Mouse (Mus musculus): ENCODE measurements around the gene Fryl.
A peak's percentile ranks its signal among the peaks of the same experiment; 100 is the strongest.

Gene Fryl

DNA sequence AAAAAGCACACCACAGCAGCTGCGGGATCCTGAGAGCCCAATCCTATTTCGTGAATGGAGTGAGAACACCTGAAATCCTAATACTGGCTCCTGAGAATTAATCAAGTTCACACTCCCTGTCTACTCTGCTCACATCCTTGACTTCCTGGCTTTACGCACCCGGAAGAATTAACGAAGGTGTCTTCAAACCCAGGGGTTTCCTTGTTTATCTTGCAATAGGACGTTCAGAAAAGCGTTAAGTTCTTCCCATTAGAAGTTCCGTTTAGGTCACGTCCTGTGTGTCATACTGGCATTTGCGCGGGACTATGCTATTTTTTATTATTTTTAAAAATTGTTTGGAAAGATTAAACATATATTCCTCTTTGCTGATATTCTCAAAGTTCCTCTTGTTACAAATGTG is 677 bp upstream of the Fryl start:
- no peak for DNase-seq (ENCODE audit: low spot score)

DNA sequence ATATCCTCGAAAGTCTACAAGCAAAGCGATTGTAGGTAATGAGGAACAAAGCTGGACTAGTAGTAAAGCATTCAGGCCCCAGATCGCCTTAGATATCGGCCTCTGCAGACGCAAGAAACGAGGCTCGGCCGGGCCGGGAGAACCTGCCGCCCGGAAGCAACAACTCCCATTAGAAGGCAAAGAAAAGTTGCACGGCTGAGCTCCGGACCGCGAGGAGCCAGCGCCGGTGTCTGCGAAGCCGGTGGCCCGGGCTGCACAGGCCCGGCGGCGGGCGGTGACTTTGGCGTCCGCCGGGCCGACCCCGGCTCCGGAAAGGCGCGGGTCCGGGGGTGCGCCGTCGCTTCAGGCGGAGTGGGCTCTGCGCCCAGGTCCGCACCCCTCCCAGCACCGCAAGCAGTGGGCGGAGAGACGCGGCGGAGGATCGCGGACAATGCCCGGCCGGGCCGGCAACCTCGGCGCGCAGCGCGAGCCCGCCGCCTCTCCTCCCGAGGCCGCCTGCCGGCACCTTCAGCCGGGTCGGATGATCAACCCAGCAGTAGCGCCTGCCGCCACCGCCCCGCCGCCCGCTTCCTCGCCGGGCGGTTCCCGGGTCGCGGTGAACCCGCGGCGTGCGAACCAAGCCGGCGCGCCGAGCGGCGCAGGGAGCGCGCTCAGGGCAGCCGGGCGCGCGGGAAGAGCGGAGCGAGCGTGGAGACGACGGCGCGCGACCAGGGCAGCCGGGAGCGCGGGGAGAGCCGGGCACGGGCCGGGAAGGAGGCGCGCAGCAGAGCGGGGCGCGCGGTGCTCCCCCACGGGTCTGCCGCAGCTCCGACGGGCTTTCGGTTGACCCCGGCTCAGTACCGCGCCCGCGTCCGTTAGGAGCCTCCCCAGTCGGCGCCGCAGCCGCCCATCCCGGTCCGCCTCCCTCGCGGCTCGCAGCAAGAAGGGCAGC is 833 bp downstream of the Fryl start:
- peak; percentile 56 for DNase-seq (ENCODE audit: low spot score)

DNA sequence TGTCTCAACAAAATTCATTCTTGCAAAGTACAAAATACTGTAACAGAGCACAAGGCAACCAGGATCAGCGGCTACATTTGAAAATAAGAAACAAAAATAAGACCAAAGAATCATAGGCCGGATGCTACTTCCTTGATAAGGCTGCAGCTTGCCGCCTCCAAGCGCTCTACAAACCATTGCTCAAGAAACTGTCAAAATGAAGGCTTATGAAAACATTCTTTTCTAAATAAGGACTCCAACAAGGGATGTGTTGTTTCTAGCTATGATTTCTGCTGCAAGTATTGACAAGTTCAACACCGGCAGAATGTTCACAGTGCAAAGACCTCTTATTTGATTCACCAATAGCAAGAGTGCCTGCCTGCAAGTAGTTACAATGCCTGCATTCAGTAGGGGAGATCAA is 1.8 kb downstream of the Fryl start:
- DNase-seq (ENCODE audit: low spot score) = no peak

DNA sequence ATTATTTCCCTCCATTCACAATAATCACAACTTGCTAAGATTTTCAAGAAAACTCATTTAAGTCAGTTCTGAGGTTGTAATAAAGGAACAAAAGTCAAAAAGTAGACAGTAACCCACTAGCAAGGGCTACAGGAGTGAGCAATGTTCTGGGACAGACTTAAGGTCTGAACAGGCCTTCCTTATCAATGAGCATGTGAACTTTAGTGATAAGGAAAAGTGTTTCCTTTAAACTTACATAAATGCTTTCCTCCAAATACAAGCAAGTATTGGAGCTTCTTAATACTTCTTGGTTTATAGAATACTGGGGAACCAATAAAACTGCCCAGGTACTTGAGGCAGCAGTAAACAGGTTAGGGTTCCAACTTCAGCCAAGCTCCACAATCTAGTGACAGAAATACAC is 3.7 kb downstream of the Fryl start:
- DNase-seq (ENCODE audit: low spot score) = no peak

DNA sequence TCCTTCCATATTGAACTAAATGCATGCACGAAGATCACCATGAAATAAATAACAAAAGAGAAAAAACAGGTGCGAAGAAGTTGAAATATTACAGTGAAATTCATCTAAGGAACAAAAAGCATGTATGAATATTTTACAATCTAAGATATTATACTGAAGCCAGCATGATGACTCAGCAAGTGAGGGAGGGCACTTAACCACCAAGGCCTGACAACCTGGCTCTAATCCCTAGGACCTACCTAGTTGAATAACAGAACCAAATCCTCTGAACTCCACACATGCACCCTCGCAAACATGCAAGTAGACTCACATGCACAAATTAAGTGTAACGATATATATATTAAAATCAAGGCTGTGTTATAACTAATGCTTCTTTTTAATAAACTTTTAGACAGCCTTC is 7.1 kb downstream of the Fryl start:
- DNase-seq (ENCODE audit: low spot score) = no peak

DNA sequence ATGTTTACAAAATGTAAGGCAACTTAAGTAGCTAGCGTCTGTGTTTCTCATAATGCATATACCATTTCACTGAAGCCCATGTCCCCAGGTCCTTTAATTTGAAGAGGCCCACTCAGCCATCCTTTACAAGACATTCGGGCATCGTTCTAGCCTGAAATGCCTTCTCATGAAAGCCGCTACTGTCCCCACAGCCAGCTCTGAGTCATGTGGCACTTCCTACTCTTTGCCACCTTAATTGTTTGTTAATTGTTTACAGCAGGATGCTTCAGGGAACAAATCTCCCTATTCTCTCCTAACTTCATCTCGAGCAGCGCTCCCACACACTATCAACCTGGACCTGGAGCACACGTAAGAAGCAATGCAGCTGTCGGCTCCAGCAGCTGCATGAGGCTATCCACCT is 8.2 kb downstream of the Fryl start:
- DNase-seq (ENCODE audit: low spot score) = no peak

DNA sequence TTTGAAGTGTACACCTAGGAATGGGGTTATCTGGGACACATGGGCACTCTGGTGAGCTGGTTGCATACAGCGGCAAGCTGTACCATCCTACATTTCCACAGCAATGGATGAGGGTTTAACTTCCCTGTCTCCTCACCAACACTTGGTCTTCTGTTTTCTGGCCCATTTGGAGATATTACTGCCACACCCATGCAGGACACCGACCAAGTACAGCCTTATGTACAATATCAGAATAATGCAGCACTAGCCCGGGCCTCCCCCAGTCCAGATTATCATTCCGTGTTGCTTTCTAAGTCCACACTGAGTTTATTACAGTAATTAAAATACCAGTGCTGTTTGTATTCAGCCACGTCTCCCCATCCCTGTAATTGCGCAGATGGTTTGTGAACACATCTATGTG is 10.0 kb downstream of the Fryl start:
- DNase-seq (ENCODE audit: low spot score) = no peak

DNA sequence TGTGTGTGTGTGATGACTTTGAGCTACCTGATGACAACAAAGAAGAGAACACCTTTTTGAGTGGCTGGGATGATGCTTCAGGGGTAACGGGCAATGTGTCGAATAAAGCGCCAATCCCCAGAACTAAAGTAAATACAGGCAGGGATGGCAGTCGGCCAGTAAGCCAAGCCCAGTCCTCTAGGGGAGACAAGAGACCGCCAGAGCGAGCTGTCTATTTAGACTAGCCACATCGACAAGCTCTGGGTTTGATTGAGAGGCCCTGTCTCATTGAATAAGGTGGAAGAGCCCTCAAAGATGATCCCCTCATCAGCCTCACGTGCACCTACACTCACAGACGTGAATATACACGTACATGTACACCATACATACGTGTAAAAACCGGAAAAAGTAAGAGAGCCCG is 12.0 kb downstream of the Fryl start:
- DNase-seq (ENCODE audit: low spot score) = no peak

DNA sequence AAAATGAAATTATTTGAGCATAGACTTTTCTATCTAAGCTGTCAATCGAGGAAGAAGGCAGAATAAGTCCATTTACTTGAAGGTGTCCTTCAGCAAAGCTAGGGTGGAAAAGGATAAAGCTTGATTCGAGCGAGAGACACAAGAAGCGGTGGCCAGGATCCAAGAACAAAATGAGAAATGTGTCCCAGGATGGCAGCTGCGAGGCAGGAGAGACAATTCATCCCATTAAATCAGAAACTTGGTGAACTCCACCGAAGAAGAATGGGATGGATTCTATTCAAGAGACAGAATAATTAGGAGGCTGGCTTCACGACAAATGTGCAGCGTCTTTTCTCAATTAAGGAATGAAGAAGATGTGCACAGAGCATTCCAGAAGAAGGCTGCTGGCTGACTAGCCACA is 14.5 kb downstream of the Fryl start:
- DNase-seq (ENCODE audit: low spot score) = no peak

DNA sequence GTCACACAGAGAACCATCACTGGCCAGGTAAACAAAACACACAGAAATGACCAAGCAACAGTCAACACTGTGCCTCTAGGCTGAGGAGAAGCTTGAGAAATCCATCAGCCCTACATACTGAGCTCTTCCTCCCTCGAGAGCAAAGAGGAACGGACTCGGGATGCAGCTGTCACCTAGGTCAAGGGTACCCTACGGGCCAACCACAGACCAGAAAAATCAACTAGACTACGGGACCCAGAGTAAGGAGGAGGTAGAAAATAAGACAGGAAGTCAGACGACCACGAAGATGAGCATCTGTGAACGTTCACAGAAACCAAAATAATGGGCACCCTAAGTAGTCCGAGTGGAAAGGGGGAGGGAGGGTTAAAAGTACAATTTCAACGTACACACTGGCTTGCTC is 15.1 kb downstream of the Fryl start:
- DNase-seq (ENCODE audit: low spot score) = no peak

DNA sequence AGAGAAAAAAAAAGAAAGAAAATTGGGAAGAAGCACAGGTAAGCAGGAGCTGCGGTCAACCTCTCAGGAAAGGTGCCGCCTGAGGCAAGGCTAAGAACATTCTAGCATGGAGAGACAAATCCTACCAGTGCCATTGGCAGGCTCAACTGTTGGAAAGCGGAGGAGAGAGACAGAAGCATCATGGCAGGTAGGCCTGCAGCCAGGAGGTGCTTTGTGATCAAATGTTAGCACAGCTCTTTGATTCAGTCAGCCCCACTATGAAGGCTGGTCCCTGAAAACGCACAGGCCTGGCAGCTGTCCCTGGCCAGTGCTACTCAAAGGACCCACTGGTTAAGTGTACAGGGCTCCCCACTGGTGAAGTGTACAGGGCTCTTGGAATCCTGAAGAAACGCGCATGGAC is 16.0 kb downstream of the Fryl start:
- no peak for DNase-seq (ENCODE audit: low spot score)

DNA sequence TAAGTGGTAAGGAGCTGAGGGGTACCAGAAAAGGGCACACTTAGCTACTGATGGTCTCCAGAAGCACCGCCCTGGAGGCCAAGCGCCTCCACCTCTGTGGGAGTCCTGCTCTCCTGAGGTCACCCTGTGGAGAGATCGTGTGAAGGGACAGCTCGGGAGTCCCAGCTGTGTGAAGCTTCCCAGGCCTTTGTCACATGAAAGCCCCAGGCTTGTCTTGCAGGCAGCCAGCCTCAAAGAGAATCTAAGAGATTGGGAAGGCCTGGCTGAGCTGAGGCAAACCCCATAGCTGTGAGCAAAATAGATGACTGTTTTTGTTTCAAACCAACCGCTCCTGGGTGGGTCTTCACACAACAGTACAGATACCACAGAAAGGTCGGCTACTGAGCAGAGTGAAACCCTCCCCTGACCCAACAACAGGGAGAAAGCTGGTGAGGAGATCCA is 19.5 kb downstream of the Fryl start:
- no peak for DNase-seq (ENCODE audit: low spot score)

DNA sequence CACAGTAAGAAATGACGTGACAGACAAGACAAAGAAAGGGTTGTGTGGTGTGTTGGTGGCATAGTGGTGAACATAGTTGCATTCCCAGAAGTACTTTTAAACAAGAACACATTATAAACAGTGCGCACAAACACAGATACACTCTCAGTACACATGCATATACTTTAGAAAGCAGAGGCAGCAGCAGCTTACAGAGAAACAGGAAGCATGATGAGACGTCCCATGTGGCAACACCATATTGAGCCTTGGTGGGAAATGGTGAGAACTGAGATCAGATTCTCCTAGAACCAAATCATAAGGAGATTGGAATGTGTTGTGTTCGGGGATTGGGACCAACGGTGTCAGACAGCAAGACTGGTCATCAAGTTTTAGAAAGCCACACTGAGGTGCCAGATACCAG is 21.2 kb downstream of the Fryl start:
- DNase-seq (ENCODE audit: low spot score) = no peak

DNA sequence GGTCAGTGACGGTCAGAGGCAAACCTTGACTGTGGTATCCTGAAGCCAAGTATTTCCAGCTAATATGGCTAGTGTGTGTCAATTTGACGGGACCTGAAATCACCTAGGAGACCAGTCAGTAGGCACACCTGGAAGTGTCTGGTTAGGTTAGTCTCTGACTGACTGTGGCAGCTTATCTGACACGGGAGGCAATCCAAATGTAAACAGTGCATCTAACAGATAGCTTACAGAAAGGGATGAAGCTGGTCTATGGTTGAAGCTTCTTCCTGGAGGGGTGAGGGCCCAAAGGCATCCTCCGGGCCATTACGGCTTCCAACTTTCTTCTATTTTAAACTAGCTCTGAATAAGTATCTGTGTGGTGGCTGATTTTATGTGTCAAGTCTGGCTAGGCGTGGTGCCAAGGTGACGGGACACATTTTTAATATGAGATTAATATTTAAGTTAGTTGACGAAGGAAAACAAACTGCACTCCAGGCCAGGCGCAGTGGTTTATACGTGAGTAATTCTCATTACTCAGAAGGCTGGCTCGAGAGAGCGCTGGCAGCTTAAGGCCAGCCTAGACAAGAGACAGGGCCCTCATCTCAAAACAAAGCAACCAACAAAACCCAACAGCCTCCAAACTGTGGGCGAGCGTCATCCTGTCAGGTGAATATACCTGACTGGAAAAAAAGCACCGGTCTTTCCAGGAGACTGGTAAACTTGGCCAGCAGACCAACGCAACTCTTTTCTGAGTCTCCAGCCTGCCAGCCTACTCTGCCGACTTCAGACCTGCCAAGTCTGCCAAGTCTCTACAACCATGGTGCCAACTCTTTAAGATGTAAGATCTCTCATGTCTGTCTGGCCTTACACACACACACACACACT is 23.2 kb downstream of the Fryl start:
- DNase-seq (ENCODE audit: low spot score) = no peak

DNA sequence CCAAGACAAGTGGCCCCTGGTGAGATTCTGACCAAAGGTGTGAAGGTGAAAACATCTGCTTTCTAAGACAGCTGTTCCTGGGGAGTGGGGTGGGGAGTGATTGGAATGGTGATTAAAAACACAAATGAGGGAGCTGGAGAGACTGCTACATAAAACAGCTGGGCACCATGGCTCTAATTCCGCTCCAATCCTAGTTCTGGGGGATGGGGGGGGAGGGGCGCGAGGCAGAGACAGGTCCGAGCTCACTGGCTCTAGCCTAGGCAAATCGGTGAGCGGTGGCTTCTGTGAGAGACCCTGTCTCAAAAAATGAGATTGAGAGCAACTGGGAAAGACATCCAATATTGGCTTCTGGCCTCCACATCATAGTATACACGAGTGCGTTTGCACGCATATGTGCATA is 24.2 kb downstream of the Fryl start:
- no peak for DNase-seq (ENCODE audit: low spot score)

DNA sequence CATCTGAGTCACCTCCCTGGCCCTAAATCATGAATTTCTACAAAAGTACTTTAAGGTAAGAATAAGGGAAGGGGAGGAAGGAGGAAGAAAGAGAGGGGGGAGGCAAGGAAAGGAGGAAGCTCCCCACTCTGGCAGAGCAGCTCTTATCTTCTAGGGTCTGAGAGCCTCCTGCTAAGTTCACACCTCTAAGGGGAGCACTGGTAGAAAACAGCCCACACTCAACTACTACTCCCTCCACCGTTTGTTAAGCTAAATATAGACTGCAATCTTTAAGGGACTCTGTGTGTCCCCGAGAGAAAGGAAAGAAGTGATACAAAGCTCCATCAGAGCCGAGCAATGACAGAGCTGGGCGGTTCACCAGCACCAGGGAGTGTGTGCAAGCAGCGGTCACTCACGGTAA is 24.6 kb downstream of the Fryl start:
- DNase-seq (ENCODE audit: low spot score) = no peak

DNA sequence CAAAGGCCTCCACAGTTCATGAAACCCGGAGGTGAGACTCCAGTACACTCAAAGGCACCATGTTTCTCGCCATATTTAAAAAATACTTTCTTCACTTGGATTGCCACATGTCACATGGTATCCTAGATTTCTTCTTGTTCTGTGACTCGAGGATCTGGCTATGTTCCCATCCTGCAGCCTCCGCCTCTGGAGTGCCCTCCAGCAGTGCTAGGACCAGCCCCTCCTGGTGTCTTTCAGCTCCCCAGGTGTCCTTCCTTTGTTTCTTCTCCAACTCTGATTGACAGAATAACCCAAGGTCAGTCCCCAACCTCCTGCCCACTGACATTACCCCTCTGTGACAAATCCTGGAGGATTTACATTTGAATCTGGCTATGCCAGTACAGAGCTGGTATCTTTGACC is 26.2 kb downstream of the Fryl start:
- no peak for DNase-seq (ENCODE audit: low spot score)

DNA sequence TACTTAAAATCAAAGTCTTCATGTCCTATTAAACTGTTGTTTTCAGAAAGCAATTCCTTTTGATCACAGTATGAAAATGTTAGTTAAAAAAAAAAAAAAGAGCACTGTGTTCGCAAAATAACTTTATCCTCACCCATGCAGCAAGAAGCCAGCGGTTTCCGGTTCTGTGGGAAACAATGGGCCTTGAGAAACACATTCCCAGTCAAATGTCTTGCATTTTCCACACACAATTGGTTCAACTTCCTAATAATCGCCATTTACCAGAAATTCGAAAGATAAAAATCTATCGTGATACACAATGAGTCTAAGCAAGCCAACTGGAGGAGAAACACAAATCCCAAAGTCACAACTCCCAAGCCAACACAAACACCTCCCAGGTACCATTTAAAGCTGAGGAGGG is 27.0 kb downstream of the Fryl start:
- no peak for DNase-seq (ENCODE audit: low spot score)

DNA sequence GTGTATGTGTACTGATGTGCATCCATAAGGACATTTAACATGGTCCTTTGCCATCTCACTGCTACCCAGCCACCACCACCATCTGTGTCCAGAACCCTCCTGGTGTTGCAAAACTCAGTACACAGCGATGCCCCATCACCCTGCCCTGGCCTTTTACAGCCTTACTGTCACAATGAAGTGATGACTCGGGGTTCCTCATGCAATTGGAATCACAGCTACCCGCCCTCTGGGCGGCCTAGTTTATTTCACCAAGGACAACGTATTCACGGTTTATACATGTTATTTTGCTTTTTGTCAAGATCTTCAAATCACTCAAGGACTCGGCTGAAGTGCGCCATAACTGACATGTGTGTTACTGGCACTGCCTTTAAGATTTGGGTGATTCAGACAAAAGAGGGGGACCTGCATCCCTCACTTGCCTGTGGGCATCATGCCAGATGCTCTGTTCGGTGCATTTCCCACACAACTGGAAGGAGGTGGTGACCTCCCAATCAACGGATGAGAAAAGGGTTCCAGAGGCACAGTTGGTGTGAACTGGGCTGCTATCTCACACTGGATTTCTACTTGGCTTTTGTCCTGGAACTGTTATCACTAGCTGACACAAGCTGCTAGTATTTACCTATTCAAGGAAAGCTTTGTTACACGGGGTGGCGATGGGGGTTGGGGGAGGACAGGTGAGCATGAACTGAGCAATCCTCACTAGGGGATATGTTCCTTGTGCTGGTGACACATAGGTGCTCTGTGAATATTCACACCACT is 27.9 kb downstream of the Fryl start:
- no peak for DNase-seq (ENCODE audit: low spot score)

DNA sequence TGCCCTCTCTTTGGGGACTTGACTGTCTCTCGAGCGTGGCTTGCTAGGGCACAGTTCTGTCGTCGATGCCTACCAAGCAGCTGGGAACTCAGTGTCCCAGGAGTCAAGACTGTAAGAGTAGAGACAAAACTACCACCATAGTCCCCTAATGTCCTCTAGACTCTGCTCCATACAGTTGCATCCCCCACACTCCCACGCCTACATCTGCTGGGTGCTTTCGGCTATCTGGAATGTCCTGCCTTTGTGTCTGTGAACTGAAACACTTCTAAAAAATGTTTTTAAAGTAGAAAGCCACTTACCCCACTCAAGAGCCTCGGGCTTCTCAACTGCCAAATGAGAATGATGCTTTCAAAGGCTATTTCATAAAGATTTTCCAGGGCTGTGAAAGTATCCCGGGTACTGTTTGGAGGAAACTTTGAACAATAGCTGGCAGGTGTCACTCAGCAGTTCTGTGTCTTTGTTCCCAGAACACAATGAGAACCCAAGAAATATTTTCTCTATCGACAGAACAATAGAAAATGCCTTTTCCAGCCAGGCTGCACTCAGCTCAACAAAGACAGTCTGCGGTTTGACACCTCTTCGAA is 28.8 kb downstream of the Fryl start:
- no peak for DNase-seq (ENCODE audit: low spot score)

DNA sequence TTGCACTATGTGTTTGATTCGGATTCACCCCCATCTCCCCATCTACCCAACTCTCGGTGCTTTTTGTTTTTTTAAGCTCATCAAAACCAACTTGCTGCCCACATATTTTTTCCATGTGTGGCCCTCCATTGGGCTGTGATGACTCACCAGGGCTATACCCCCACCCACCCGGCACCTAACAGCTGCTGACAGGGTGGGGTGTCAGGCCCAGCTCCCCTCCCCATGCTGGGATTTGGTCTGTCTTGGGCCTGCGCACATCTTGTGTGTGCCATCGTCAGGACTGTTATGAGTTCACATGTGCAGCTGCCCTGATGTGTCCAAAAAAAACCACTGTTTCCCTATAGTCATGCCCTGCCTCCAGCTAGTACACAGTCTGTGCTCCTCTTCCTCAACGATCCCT is 33.4 kb downstream of the Fryl start:
- no peak for DNase-seq (ENCODE audit: low spot score)

DNA sequence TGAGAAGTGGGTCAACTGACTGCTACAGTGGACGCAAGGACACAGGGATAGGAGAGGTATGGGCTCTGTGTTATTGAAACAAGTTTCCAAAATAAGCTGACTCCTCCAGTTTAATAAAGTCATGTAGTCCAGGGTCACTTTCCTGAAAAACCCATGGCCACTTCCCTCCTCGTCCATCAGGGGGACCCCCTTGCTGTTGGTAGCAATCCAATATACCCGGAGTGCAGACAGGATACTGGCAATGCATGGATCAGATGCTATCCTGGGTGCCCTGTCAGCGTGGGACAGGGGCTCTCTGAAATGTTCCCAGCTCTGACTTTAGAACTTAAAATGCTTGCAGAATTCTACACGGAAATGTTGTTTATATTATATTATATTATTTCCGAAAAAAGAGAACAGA is 34.0 kb downstream of the Fryl start:
- no peak for DNase-seq (ENCODE audit: low spot score)
